Mouse (Mus musculus) c-Kit-positive CD71-positive TER-119-negative erythroid progenitor cells, embryonic 14.5 days (primary cell): ENCODE data around the gene Suv39h1.
"Not testable (repeated sequence)": the region's sequence is repeated elsewhere in the genome, so short reads cannot be mapped to it uniquely, and the experiment has no call there.

Experiments used
- DNase-seq: peaks from one replicate; pipeline ENCODE4 v3.0.0-alpha.2; 2013; ENCODE audit warnings: low read depth

Suv39h1 gene

DNA sequence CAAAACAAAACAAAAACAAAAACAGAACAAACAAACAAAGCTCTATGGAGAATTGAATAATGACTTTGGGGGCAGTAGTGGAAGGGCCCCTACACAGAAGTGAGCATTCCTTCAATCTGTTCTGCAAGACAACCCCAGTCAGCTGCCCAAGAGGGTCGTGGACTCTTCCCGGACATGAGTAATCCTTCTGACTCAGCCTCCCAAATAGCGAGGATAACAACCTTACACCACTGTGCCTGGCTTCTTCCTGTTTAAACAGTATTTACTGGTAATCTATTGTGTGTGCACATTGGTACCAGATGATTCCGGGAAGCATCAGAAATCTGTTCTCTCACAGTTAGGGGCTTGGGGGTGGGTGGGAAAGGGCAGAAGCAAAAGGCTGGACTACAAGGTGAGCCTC lies 47.7 kb downstream of the Suv39h1 start:
- DNase-seq: no peak

GRCm38 (mm10) chrX:8024795-8025194 lies 49.8 kb downstream of the Suv39h1 start:
- no peak for DNase-seq

GRCm38 (mm10) chrX:8020111-8020778 lies 54.3 kb downstream of the Suv39h1 start:
- no peak for DNase-seq

DNA sequence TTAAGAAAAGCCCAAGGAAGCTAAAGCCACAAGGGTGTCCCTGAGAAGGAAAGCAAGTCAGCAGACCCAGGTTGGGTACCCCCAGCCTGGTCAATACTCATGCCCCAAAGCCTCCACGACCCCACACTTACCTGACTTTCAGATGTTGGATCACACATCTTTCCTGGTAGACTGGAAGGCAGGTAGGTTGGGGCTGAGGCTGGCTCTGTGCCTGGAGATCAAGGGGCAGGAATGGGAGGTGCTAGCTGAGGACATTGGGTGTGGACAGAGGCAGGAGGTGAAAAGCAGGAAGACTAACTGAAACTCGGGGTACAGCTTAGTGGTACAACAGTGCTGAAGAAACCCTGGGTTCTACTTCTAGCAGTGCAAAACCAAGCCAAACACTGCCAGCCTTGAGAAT lies 56.3 kb downstream of the Suv39h1 start, which contains the start of gene Glod5:
TSS of gene Glod5 (minus strand) at position 207 of the 400 bp plus-strand sequence.
- DNase-seq: no peak

DNA sequence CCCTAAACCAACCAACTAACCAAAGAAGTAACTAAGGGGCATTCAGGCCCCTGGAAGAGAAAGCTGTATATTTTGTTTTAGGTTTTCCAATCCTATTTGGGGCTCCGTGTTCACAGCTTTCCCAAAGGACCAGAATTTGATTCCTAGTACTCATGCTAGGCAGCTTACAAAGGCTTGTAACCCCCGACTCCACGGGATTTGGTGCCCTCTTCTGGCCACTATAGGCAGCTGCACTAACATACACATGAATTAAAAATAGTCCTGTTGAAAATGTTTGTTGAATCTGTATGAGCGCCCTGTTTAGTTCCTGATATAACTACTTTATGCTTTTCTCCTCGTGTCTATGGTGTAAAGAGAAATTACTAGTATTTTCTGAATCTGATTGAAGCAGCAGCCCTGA lies 57.4 kb downstream of the Suv39h1 start:
- DNase-seq: no peak

- not testable (repeated sequence) for DNase-seq
These were observed 58.9 kb downstream of the Suv39h1 start for GRCm38 (mm10) chrX:8015675-8016074.

- no peak for DNase-seq
These were observed 60.8 kb downstream of the Suv39h1 start for GRCm38 (mm10) chrX:8013569-8014314.

DNA sequence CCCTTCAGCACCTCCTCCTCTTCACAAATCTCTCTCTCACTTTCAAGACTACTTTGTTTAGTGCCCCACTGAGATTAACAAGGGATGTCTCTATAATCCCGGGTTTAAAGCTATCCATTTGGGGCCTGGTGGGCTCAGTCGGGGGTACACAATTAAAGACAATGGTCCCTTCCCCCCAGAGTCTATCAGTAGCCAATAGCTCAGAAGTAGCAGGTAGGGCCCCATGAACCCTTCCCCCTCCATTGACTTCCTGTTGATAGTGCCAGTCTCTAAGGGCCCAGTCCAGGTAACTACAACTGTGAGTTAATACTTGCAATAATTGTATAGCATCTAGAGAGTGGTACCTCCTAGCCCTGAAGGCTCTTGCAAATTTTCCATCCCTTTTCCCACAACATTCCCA lies 61.4 kb downstream of the Suv39h1 start:
- DNase-seq: no peak
